Mouse (Mus musculus): ENCODE data around the gene Tgfb3. TPM values are rescaled to one million over a fixed set of nuclear protein-coding genes. Genes with fewer than 3 reads are reported as not detected.

Gene Tgfb3
- total RNA-seq, 1 experiment: 1.7 TPM

DNA sequence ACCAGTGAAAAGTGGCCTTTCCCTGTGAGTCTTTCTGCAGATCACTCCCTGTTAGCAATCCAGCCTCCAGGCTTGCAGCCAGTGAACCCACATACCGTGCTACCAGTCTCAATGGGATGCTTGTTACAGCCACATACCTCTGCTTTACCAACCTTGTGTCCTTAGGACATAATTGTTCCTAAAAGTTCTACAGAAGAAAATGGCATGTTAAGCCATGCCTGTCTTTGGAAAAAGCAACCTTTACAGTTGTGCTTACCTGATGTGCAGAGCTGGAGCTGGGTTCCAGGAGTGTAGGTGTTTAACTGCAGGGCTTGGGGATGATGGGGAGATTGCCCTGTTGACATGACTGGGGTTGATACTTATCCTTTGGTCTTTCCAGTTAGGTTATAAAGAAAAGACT is 51.1 kb downstream of the Tgfb3 start:
- no peak overlapping the region for H3K4me3 ChIP-seq (ENCODE audit: insufficient read depth in 1 of 2, low read depth in 1 of 2, low read length in 2 of 2, poor library complexity in 1 of 2, severe bottlenecking in 1 of 2)
- DNase-seq (ENCODE audit: low read depth, low spot score): no peak
- no peak for TF ChIP-seq MAFK (IDR thresholded peaks at IDR 0.05; ENCODE audit: insufficient read depth, low read depth, low read length)
- no peak for TF ChIP-seq HCFC1 (IDR thresholded peaks at IDR 0.05; ENCODE audit: borderline replicate concordance, insufficient read depth, low read length)
- no peak for TF ChIP-seq CHD2 (IDR thresholded peaks at IDR 0.05; ENCODE audit: low read depth, low read length)
- TF ChIP-seq ZC3H11A (IDR thresholded peaks at IDR 0.05; ENCODE audit: borderline replicate concordance, low read depth, low read length): no peak
- no peak for TF ChIP-seq ZNF384 (IDR thresholded peaks at IDR 0.05; ENCODE audit: low read depth, low read length)
- H3K36me3 ChIP-seq (ENCODE audit: control insufficient read depth, insufficient read depth, low read length, poor library complexity, severe bottlenecking): peaks cover 4% of the 10 kb centered on the region; the same call in 1 of the 2 replicates
- H3K4me1 ChIP-seq (ENCODE audit: control insufficient read depth in 2 of 2, insufficient read depth in 2 of 2, low read length in 2 of 2, poor library complexity in 1 of 2): peaks cover 0 to 4% of the 10 kb centered on the region in 2 experiments; a peak in 1 of 4 replicates
- in situ Hi-C loops (cut with MboI; ENCODE audit: low sequenced_read_pairs in 2 of 2, unreplicated experiment in 2 of 2): no loop called here
- H3K9ac ChIP-seq (ENCODE audit: insufficient read depth, low read depth, low read length, poor library complexity, severe bottlenecking): no peak overlapping the region
- H3K9me3 ChIP-seq (ENCODE audit: control insufficient read depth, insufficient read depth, low read depth, low read length): no peaks in the 10 kb centered on the region
- H3K27ac ChIP-seq (ENCODE audit: insufficient read depth, low read depth, low read length, poor library complexity, severe bottlenecking): no peak overlapping the region

DNA sequence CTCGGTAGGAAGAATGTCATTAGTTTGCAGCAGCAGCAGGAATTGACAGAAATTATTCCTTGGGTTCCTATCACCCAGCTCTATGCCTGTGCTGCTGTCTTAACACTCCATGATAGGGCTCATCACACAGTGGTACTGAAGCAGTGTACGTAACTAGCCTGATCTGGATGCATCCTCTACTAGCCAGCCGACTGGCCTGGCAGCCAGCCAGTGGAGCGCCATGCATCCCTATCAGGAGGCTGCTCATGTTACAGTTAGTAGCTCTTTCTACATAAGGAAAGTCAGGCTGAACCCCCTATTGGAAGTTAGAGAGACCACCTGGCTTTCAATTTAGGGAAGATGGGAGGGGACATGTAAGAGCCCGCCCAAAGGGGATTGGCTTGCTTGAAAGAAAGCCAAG is 51.8 kb downstream of the Tgfb3 start:
- peak; percentile 17 for DNase-seq (ENCODE audit: low read depth, low spot score)
- in situ Hi-C loops (cut with MboI; ENCODE audit: low sequenced_read_pairs in 2 of 2, unreplicated experiment in 2 of 2): no loop called here

DNA sequence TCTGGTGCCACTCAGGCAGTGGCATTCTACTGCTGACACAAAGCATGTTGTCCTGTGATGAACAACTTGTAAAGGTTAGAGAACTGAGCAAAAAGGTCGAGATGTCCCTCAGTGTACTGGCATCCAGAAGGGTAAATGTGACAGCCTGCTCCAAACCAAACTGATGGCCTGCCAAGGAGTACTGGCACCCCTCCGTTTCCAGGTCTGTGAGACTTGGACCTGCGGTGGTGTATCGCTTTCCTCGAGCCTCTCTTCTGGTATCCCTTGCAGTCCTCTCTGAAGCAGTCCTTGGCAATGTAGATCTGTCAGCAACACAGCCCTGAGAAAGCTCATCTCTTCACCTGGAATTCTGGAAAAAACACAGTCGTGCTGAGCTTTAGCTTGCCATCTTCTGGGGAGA is 53.4 kb downstream of the Tgfb3 start:
- H3K4me3 ChIP-seq (ENCODE audit: insufficient read depth in 1 of 2, low read depth in 1 of 2, low read length in 2 of 2, poor library complexity in 1 of 2, severe bottlenecking in 1 of 2): no peak overlapping the region
- no peak overlapping the region for H3K9ac ChIP-seq (ENCODE audit: insufficient read depth, low read depth, low read length, poor library complexity, severe bottlenecking)
- DNase-seq (ENCODE audit: low read depth, low spot score): no peak
- in situ Hi-C loops (cut with MboI; ENCODE audit: low sequenced_read_pairs in 2 of 2, unreplicated experiment in 2 of 2): no loop called here
- no peak overlapping the region for H3K27ac ChIP-seq (ENCODE audit: insufficient read depth, low read depth, low read length, poor library complexity, severe bottlenecking)
- TF ChIP-seq ZNF384 (IDR thresholded peaks at IDR 0.05; ENCODE audit: low read depth, low read length) (no peak), HCFC1 (IDR thresholded peaks at IDR 0.05; ENCODE audit: borderline replicate concordance, insufficient read depth, low read length) (no peak), MAFK (IDR thresholded peaks at IDR 0.05; ENCODE audit: insufficient read depth, low read depth, low read length) (no peak), CHD2 (IDR thresholded peaks at IDR 0.05; ENCODE audit: low read depth, low read length) (no peak), ZC3H11A (IDR thresholded peaks at IDR 0.05; ENCODE audit: borderline replicate concordance, low read depth, low read length) (no peak)
- 0 out of 4 replicates have a peak, but pooled peaks cover 0 to 2% of the 10 kb centered on the region in 2 experiments for H3K4me1 ChIP-seq (ENCODE audit: control insufficient read depth in 2 of 2, insufficient read depth in 2 of 2, low read length in 2 of 2, poor library complexity in 1 of 2)
- no peaks in the 10 kb centered on the region for H3K9me3 ChIP-seq (ENCODE audit: control insufficient read depth, insufficient read depth, low read depth, low read length)
- H3K36me3 ChIP-seq (ENCODE audit: control insufficient read depth, insufficient read depth, low read length, poor library complexity, severe bottlenecking): peaks cover 4% of the 10 kb centered on the region; the same call in 1 of the 2 replicates

More for the DNA sequence above, 51.8 kb downstream of the Tgfb3 start:
- TF ChIP-seq ZC3H11A (IDR thresholded peaks at IDR 0.05; ENCODE audit: borderline replicate concordance, low read depth, low read length): no peak
- no peak for TF ChIP-seq MAFK (IDR thresholded peaks at IDR 0.05; ENCODE audit: insufficient read depth, low read depth, low read length)
- no peak for TF ChIP-seq HCFC1 (IDR thresholded peaks at IDR 0.05; ENCODE audit: borderline replicate concordance, insufficient read depth, low read length)
- no peak for TF ChIP-seq ZNF384 (IDR thresholded peaks at IDR 0.05; ENCODE audit: low read depth, low read length)
- TF ChIP-seq CHD2 (IDR thresholded peaks at IDR 0.05; ENCODE audit: low read depth, low read length): no peak
- Histone ChIP-seq H3K4me3 (ENCODE audit: insufficient read depth in 1 of 2, low read depth in 1 of 2, low read length in 2 of 2, poor library complexity in 1 of 2, severe bottlenecking in 1 of 2) (no peak overlapping the region), H3K4me1 (ENCODE audit: control insufficient read depth in 2 of 2, insufficient read depth in 2 of 2, low read length in 2 of 2, poor library complexity in 1 of 2) (0 out of 4 replicates have a peak, but pooled peaks cover 0 to 2% of the 10 kb centered on the region in 2 experiments), H3K9ac (ENCODE audit: insufficient read depth, low read depth, low read length, poor library complexity, severe bottlenecking) (no peak overlapping the region), H3K9me3 (ENCODE audit: control insufficient read depth, insufficient read depth, low read depth, low read length) (no peaks in the 10 kb centered on the region), H3K36me3 (ENCODE audit: control insufficient read depth, insufficient read depth, low read length, poor library complexity, severe bottlenecking) (peaks cover 4% of the 10 kb centered on the region; the same call in 1 of the 2 replicates), H3K27ac (ENCODE audit: insufficient read depth, low read depth, low read length, poor library complexity, severe bottlenecking) (no peak overlapping the region)

DNA sequence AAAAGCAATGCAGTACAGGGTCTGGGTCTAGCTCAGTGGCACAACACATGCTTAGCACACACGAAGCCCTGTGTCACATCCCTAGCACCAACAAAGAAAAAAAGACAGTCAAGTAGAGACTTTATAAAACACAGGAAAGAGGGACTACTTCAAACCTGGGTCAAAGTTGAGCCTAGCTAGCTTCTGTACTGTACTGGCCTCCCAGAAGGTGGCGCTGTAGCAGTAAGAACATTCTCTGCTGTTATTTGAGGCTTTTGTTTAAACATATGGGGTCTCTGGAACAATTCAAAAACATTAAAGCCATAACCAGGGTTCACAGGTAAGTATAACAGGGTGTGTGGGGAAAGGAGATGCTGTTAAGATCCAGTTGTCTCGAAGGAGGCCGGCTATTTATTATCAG is 54.4 kb downstream of the Tgfb3 start:
- 0 out of 4 replicates have a peak, but pooled peaks cover 0 to 2% of the 10 kb centered on the region in 2 experiments for H3K4me1 ChIP-seq (ENCODE audit: control insufficient read depth in 2 of 2, insufficient read depth in 2 of 2, low read length in 2 of 2, poor library complexity in 1 of 2)
- H3K9me3 ChIP-seq (ENCODE audit: control insufficient read depth, insufficient read depth, low read depth, low read length): no peaks in the 10 kb centered on the region
- DNase-seq (ENCODE audit: low read depth, low spot score): peak; percentile 33
- peaks cover 4% of the 10 kb centered on the region; the same call in 1 of the 2 replicates for H3K36me3 ChIP-seq (ENCODE audit: control insufficient read depth, insufficient read depth, low read length, poor library complexity, severe bottlenecking)
- TF ChIP-seq ZNF384 (IDR thresholded peaks at IDR 0.05; ENCODE audit: low read depth, low read length): no peak
- TF ChIP-seq CHD2 (IDR thresholded peaks at IDR 0.05; ENCODE audit: low read depth, low read length): no peak
- TF ChIP-seq HCFC1 (IDR thresholded peaks at IDR 0.05; ENCODE audit: borderline replicate concordance, insufficient read depth, low read length): no peak
- TF ChIP-seq MAFK (IDR thresholded peaks at IDR 0.05; ENCODE audit: insufficient read depth, low read depth, low read length): no peak
- no peak for TF ChIP-seq ZC3H11A (IDR thresholded peaks at IDR 0.05; ENCODE audit: borderline replicate concordance, low read depth, low read length)
- in situ Hi-C loops (cut with MboI; ENCODE audit: low sequenced_read_pairs in 2 of 2, unreplicated experiment in 2 of 2): no loop called here
- no peak overlapping the region for H3K4me3 ChIP-seq (ENCODE audit: insufficient read depth in 1 of 2, low read depth in 1 of 2, low read length in 2 of 2, poor library complexity in 1 of 2, severe bottlenecking in 1 of 2)
- H3K27ac ChIP-seq (ENCODE audit: insufficient read depth, low read depth, low read length, poor library complexity, severe bottlenecking): no peak overlapping the region
- H3K9ac ChIP-seq (ENCODE audit: insufficient read depth, low read depth, low read length, poor library complexity, severe bottlenecking): no peak overlapping the region
